Mouse (Mus musculus): ENCODE measurements around the gene Rgs6.

Rgs6 gene

GRCm38 (mm10) chr12:83083427-83083826, 495.3 kb downstream of the Rgs6 start:
- no peak for DNase-seq (ENCODE audit: low read depth, low spot score)

GRCm38 (mm10) chr12:83084614-83085013, 496.5 kb downstream of the Rgs6 start:
- no peak for DNase-seq (ENCODE audit: low read depth, low spot score)

GRCm38 (mm10) chr12:83087010-83087409, 498.9 kb downstream of the Rgs6 start:
- no peak for DNase-seq (ENCODE audit: low read depth, low spot score)

GRCm38 (mm10) chr12:83087555-83087954, 499.5 kb downstream of the Rgs6 start:
- no peak for DNase-seq (ENCODE audit: low read depth, low spot score)

GRCm38 (mm10) chr12:83092001-83092400, 503.9 kb downstream of the Rgs6 start:
- DNase-seq (ENCODE audit: low read depth, low spot score), result no peak

GRCm38 (mm10) chr12:83097787-83098186, 509.7 kb downstream of the Rgs6 start:
- no peak for DNase-seq (ENCODE audit: low read depth, low spot score)

GRCm38 (mm10) chr12:83098646-83099371, 510.7 kb downstream of the Rgs6 start:
- DNase-seq (ENCODE audit: low read depth, low spot score), result no peak

- DNase-seq (ENCODE audit: low read depth, low spot score), result no peak
Measured at GRCm38 (mm10) chr12:83099920-83100319, 511.8 kb downstream of the Rgs6 start.

GRCm38 (mm10) chr12:83100413-83100812, 512.3 kb downstream of the Rgs6 start:
- no peak for DNase-seq (ENCODE audit: low read depth, low spot score)

GRCm38 (mm10) chr12:83100848-83101247, 512.8 kb downstream of the Rgs6 start:
- no peak for DNase-seq (ENCODE audit: low read depth, low spot score)

- no peak for DNase-seq (ENCODE audit: low read depth, low spot score)
Measured at GRCm38 (mm10) chr12:83105514-83106119, 517.5 kb downstream of the Rgs6 start.

- no peak for DNase-seq (ENCODE audit: low read depth, low spot score)
Measured at GRCm38 (mm10) chr12:83106120-83106517, 518.0 kb downstream of the Rgs6 start.

- DNase-seq (ENCODE audit: low read depth, low spot score), result no peak
Measured at GRCm38 (mm10) chr12:83109486-83109885, 521.4 kb downstream of the Rgs6 start.

- no peak for DNase-seq (ENCODE audit: low read depth, low spot score)
Measured at GRCm38 (mm10) chr12:83109891-83110630, 522.0 kb downstream of the Rgs6 start.

GRCm38 (mm10) chr12:83110711-83111110, 522.6 kb downstream of the Rgs6 start:
- no peak for DNase-seq (ENCODE audit: low read depth, low spot score)

- DNase-seq (ENCODE audit: low read depth, low spot score), result no peak
Measured at GRCm38 (mm10) chr12:83112283-83112682, 524.2 kb downstream of the Rgs6 start.

- no peak for DNase-seq (ENCODE audit: low read depth, low spot score)
Measured at GRCm38 (mm10) chr12:83112901-83113628, 525.0 kb downstream of the Rgs6 start.

- no peak for DNase-seq (ENCODE audit: low read depth, low spot score)
Measured at GRCm38 (mm10) chr12:83113971-83114370, 525.9 kb downstream of the Rgs6 start.

GRCm38 (mm10) chr12:83114396-83115053, 526.4 kb downstream of the Rgs6 start:
- DNase-seq (ENCODE audit: low read depth, low spot score), result no peak

GRCm38 (mm10) chr12:83124111-83124510, 536.0 kb downstream of the Rgs6 start:
- no peak for DNase-seq (ENCODE audit: low read depth, low spot score)

GRCm38 (mm10) chr12:83125284-83125683, 537.2 kb downstream of the Rgs6 start:
- DNase-seq (ENCODE audit: low read depth, low spot score), result no peak

All from brain, embryonic 18.5 days (tissue).